Mouse (Mus musculus): ENCODE data around the gene Glod4.

DNA sequence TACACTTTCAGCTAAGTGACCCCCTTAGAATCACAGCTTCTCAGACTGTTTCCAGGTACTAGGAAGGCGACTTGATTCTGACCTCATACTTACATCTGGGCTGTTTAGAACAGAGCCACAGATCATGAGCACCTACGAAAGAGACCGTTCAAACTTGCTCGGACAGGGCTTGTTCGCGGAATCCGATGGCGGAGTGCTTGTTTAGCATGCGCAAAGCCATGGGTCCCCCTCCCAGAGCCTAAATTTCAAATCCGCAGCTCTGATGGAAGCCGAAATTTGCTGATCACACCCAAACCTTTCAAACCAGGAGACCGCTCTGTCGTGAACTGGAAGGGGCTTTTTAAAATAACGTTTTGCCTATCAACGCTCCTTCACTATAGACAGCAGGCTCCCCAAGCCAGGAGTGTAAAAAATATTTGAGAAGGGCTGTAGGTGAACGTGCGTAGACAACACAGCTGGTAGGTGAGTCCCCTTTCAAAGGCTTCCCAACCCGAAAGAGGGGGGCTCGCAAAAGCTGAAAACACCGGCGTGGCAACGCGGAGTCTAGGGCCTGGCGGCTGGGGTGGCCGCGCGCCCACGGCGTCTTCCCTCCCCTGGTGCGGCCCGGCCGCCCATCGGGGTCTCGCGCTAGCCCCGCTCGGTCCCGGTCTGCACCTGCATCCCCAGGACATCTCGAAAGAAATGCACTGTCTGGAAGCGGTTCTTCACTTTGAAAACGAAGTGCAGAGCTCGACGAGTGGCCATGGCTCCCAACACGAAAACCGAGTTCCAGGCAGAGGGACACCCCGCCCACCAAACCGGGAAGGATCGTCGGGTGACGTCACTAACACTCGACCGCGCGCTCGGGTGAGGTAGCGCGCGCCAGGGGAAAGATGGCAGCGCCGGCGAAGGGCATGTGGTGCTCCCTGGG lies at the start of gene Glod4, which contains the start of gene Mrm3:
- TF ChIP-seq CTCF (IDR thresholded peaks at IDR 0.05; ENCODE audit: low read depth) (no peak), EP300 (IDR thresholded peaks at IDR 0.05; ENCODE audit: low read depth) (no peak)

All from liver, embryonic 14.5 days (tissue).